ENCODE assay signal across 11 mouse cellular contexts in genomic region chr14:19920254-19920691, GRCm38 (mm10). TPM values are rescaled to one million over a fixed set of nuclear protein-coding genes. Genes with fewer than 3 reads are reported as not detected.
DNase-seq lines count a peak whose midpoint lies in the region; ATAC-seq lines count a peak whose summit lies in the region.
"Had no signal": no experiment of that assay in that cellular context is flagged by ENCODE, and none has a peak within 500 bp of the region (broad histone marks: within the 10 kb centered on the region; RNA-seq: fewer than 3 reads in every experiment).

No protein-coding gene starts in this region.

- ATAC-seq in hindbrain, embryonic 11.5 days (ENCODE audit: low FRiP score): peak; percentile 86
- peak; percentile 67 for ATAC-seq in midbrain, embryonic 16.5 days
- no peak for ATAC-seq in erythroblast, adult 5-6 weeks (replicated peaks; ENCODE audit: low FRiP score, poor library complexity, severe bottlenecking)

- no peak overlapping the region for H3K4me3 ChIP-seq in hindbrain, embryonic 11.5 days (ENCODE audit: low read depth, low read length)
- no peak overlapping the region for H3K4me3 ChIP-seq in midbrain, embryonic 16.5 days (ENCODE audit: low read depth, low read length)
- H3K4me3 ChIP-seq: myocyte had no signal

- DNase-seq in kidney, postnatal 4 days: peak; percentile 30 to 49
- DNase-seq in kidney, adult 8-10 months: no peak
- DNase-seq in embryo, embryonic 11.5 days (ENCODE audit: low read depth, low spot score): peak; percentile 32
- peak; percentile 58 for DNase-seq in hindbrain, embryonic 11.5 days (ENCODE audit: low spot score)
- DNase-seq in adrenal gland, postnatal 4 days (ENCODE audit: low spot score in 2 of 2): no peak
- DNase-seq in gastrocnemius, postnatal 25 days: no peak
- DNase-seq: heart, adult 11 months; thymus, postnatal 25 days had no signal

- no peaks in the 10 kb centered on the region for H3K9me3 ChIP-seq in hindbrain, embryonic 11.5 days (ENCODE audit: control insufficient read depth, low read length)
- H3K9me3 ChIP-seq in midbrain, embryonic 16.5 days (replicated peaks; ENCODE audit: control insufficient read depth, low read length, poor library complexity, severe bottlenecking): no peaks in the 10 kb centered on the region; the same call in 1 of the 2 replicates

- no peak overlapping the region for H3K9ac ChIP-seq in hindbrain, embryonic 11.5 days (ENCODE audit: low read depth, low read length)
- no peak overlapping the region for H3K9ac ChIP-seq in midbrain, embryonic 16.5 days (ENCODE audit: low read depth, low read length)

- no peaks in the 10 kb centered on the region for H3K4me1 ChIP-seq in hindbrain, embryonic 11.5 days (replicated peaks; ENCODE audit: control insufficient read depth, insufficient read depth, low read length)
- peaks cover 21% of the 10 kb centered on the region for H3K4me1 ChIP-seq in midbrain, embryonic 16.5 days (ENCODE audit: control insufficient read depth, insufficient read depth, low read length)

- peak overlapping the region; percentile 64 for H3K27ac ChIP-seq in hindbrain, embryonic 11.5 days (ENCODE audit: low read depth, low read length)
- peak overlapping the region; percentile 40 for H3K27ac ChIP-seq in midbrain, embryonic 16.5 days (ENCODE audit: low read length)

- no peaks in the 10 kb centered on the region for H3K27me3 ChIP-seq in hindbrain, embryonic 11.5 days (ENCODE audit: control insufficient read depth, insufficient read depth, low read length)
- no peaks in the 10 kb centered on the region for H3K27me3 ChIP-seq in midbrain, embryonic 16.5 days (ENCODE audit: control insufficient read depth, insufficient read depth, low read depth, low read length)

- H3K4me2 ChIP-seq in hindbrain, embryonic 11.5 days (replicated peaks; ENCODE audit: low read depth, low read length): no peak overlapping the region
- H3K4me2 ChIP-seq in midbrain, embryonic 16.5 days (ENCODE audit: low read length): no peak overlapping the region

- no peaks in the 10 kb centered on the region for H3K36me3 ChIP-seq in hindbrain, embryonic 11.5 days (ENCODE audit: control insufficient read depth, insufficient read depth, low read length)
- peaks cover 6% of the 10 kb centered on the region; the same call in 1 of the 2 replicates for H3K36me3 ChIP-seq in midbrain, embryonic 16.5 days (ENCODE audit: control insufficient read depth, insufficient read depth, low read length)

- 21% methylated on average over 13 of the region's 13 CpGs for WGBS in hindbrain, embryonic 11.5 days
- WGBS in midbrain, embryonic 16.5 days: 10% methylated on average over 13 of the region's 13 CpGs

RNA-seq across cellular contexts. Expression of gene Gng2, which starts 57.2 kb away (rescaled TPM):
- polyA plus RNA-seq in hindbrain, embryonic 11.5 days (2014; fragmentation: Nextera tagmentation; extraction: Ambion mirVana): 164 and 201 TPM in 2 replicates
- 479 and 480 TPM in 2 replicates for polyA plus RNA-seq in midbrain, embryonic 16.5 days (2015; fragmentation: Nextera tagmentation; extraction: Ambion mirVana)
- total RNA-seq in adrenal gland, postnatal 4 days (2021): 10 to 100 TPM; 62.5 to 68.6 TPM
- total RNA-seq in erythroblast, adult 5-6 weeks (2015; ENCODE audit: low replicate concordance): 8.6 and 44.8 TPM in 2 replicates
- total RNA-seq in erythroblast, adult 5-6 weeks (2017; ENCODE audit: low replicate concordance): 6.6 and 11.4 TPM in 2 replicates
- 1 to 10 TPM; 3.5 to 7.3 TPM for total RNA-seq in gastrocnemius, postnatal 25 days (2021)

Comparison
In these comparisons a context has a peak if more than half of its experiments do, and no peak if none do; other contexts are left out.
1. DNase-seq: peak in kidney, postnatal 4 days (2 of 2), embryo, embryonic 11.5 days (single experiment) and hindbrain, embryonic 11.5 days (single experiment); none in kidney, adult 8-10 months (0 of 2), adrenal gland, postnatal 4 days (0 of 2) and gastrocnemius, postnatal 25 days (single experiment).